Mouse (Mus musculus) forebrain, embryonic 11.5 days (tissue): Measurements from ENCODE around the gene Pbld1. TPM values are rescaled to one million over a fixed set of nuclear protein-coding genes. Genes with fewer than 3 reads are reported as not detected.

Source experiments
- ATAC-seq: fragments of 200-750 bp; cut with Nextera tagmentation; replicated peaks from 2 replicates; pipeline ENCODE4 v1.8.0; 2017; ENCODE audit warnings: moderate TSS enrichment; ENCODE audit not compliant: low FRiP score
- DNase-seq: peaks from one replicate; pipeline ENCODE4 v3.0.0-alpha.2; 2017; ENCODE audit warnings: low spot score
- H3K27ac ChIP-seq: fragments of 300-500 bp; sonication (generic); 2 replicates; pipeline ENCODE4 v1.5.1; 2014; ENCODE audit warnings: low read depth, low read length
- H3K27me3 ChIP-seq: fragments of 300-500 bp; sonication (generic); 2 replicates; pipeline ENCODE4 v1.6.1; 2014; ENCODE audit warnings: mild to moderate bottlenecking, low read length, mixed read lengths; ENCODE audit not compliant: control insufficient read depth, insufficient read depth
- H3K36me3 ChIP-seq: fragments of 300-500 bp; sonication (generic); 2 replicates; pipeline ENCODE4 v1.6.1; 2014; ENCODE audit warnings: mild to moderate bottlenecking, low read length, moderate library complexity, mixed read lengths; ENCODE audit not compliant: control insufficient read depth, insufficient read depth
- H3K4me1 ChIP-seq: fragments of 300-500 bp; sonication (generic); replicated peaks from 2 replicates; pipeline ENCODE4 v1.6.1; 2014; ENCODE audit warnings: low read length, mixed read lengths; ENCODE audit not compliant: control insufficient read depth, insufficient read depth
- H3K4me2 ChIP-seq: fragments of 300-500 bp; sonication (generic); 2 replicates; pipeline ENCODE4 v1.6.1; 2014; ENCODE audit warnings: low read depth, mild to moderate bottlenecking, low read length, moderate library complexity, mixed read lengths; ENCODE audit not compliant: severe bottlenecking
- H3K4me3 ChIP-seq: fragments of 300-500 bp; sonication (generic); 2 replicates; pipeline ENCODE4 v1.5.1; 2014; ENCODE audit warnings: low read depth, low read length
- H3K9ac ChIP-seq: fragments of 300-500 bp; sonication (generic); 2 replicates; pipeline ENCODE4 v1.6.1; 2014; ENCODE audit warnings: low read length
- H3K9me3 ChIP-seq: fragments of 300-500 bp; sonication (generic); 2 replicates; pipeline ENCODE4 v1.6.1; 2016; ENCODE audit warnings: low read length, mixed read lengths; ENCODE audit not compliant: control insufficient read depth
- WGBS: fragments of 180-500 bp; shearing (Covaris S2); extraction: QIAGEN DNeasy Blood & Tissue Kit; methylation state at CpG from one replicate; pipeline ENCODE4 v1.1.7; 2014; 5-methylcytosine and 5-hydroxymethylcytosine counted together
- polyA plus RNA-seq: library from polyadenylated mRNA; unstranded; fragments of >200 nt; fragmentation: Nextera tagmentation; extraction: Ambion mirVana; gene quantifications from 2 replicates; pipeline ENCODE4 v1.2.1, GENCODE M21; 2014

Pbld1 gene
- polyA plus RNA-seq, 1 experiment from 2014 or later = 1.6 TPM

DNA sequence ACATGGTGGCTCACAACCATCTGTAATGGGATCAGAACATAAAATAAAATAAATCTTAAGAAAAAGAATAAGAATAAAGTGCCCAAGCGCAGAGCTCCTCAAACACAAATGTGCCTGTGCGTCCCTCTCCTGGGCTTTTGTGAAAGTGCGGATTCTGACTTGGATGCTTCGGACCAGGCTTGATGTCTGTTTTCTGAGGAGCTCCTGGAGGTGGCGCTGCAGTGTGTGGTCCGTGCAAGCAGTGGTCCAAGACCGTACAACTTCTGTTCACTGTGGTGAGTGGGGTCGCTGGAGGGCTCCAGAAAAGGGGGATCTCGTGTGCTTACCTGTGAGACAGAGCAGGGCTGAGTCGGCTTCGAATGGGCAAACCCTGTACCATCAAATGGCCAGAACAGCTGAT is 65.4 kb downstream of the Pbld1 start:
- H3K27me3 ChIP-seq = no peaks in the 10 kb centered on the region

DNA sequence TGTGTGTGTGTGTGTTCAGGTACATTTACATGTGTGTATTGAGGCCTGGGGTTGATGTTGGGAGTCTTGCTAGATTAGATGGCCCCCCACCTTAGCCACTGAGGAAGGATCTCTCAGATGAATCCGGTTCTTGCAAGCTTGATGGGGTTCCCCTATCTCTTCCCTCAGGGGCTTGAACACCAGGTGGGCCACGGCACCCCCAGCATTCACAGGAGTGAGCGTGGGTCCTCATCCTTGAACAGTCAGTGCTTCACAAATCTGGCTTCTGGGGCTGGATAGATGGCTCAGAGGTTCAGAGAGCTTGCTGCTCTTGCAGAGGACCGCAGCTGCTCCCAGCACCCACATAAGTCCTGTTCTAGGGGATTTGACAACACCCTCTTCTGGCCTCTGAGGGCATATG is 66.2 kb downstream of the Pbld1 start:
- Histone ChIP-seq H3K27me3 (no peaks in the 10 kb centered on the region), H3K4me2 (no peak overlapping the region)
- ATAC-seq = no peak

More for the DNA sequence above, 65.4 kb downstream of the Pbld1 start:
- Histone ChIP-seq H3K9me3 (no peaks in the 10 kb centered on the region), H3K36me3 (no peaks in the 10 kb centered on the region), H3K4me2 (no peak overlapping the region), H3K9ac (no peak overlapping the region), H3K4me3 (no peak overlapping the region), H3K4me1 (no peaks in the 10 kb centered on the region), H3K27ac (no peak overlapping the region)
- 30% methylated on average over 11 of the region's 11 CpGs for WGBS
- ATAC-seq (no peak), DNase-seq (peak; percentile 66)

DNA sequence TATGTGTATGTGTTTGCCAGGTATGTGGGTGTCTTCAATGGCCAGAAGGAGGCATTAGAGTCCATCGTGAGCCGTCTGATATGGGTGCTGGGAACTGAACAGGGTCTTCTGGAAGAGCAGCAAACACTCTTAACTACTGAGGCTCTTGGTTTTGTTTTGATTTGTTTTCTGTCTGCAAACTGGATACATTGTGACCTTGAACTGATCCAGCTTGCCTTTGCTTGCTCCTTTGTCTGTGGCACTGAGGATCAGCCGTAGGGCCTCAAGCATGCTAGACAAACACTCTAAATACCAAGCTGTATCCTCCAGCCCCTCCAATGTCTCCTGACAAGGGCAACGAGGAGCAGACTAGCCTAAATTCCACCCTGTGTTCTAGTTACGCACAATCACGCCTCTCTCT is 67.2 kb downstream of the Pbld1 start:
- no peaks in the 10 kb centered on the region for H3K4me1 ChIP-seq
- no peak overlapping the region for H3K4me2 ChIP-seq
- DNase-seq = no peak
- no peaks in the 10 kb centered on the region for H3K36me3 ChIP-seq
- H3K27ac ChIP-seq = no peak overlapping the region
- no peaks in the 10 kb centered on the region for H3K9me3 ChIP-seq
- no peak overlapping the region for H3K9ac ChIP-seq
- H3K27me3 ChIP-seq = no peaks in the 10 kb centered on the region
- ATAC-seq = no peak
- H3K4me3 ChIP-seq = no peak overlapping the region
- WGBS = 91% methylated on average over 6 of the region's 6 CpGs

More for the DNA sequence above, 66.2 kb downstream of the Pbld1 start:
- H3K4me1 ChIP-seq = no peaks in the 10 kb centered on the region
- no peak overlapping the region for H3K27ac ChIP-seq
- 86% methylated on average over 4 of the region's 4 CpGs for WGBS
- H3K36me3 ChIP-seq = no peaks in the 10 kb centered on the region
- no peak overlapping the region for H3K9ac ChIP-seq
- no peak overlapping the region for H3K4me3 ChIP-seq
- no peaks in the 10 kb centered on the region for H3K9me3 ChIP-seq
- DNase-seq = no peak

Other genes starting within 250 kb of the Pbld1 start
- gene Tet1, start 151.2 kb upstream of the Pbld1 start, polyA plus RNA-seq = 37.8 and 39.7 TPM in 2 replicates
- 12.6 TPM in 2 replicates for gene Slc25a16, start 139.5 kb upstream of the Pbld1 start, polyA plus RNA-seq
- 31.6 and 33.1 TPM in 2 replicates for gene Dna2, start 113.1 kb upstream of the Pbld1 start, polyA plus RNA-seq
- 22.7 and 27.1 TPM in 2 replicates for gene Rufy2, start 79.9 kb upstream of the Pbld1 start, polyA plus RNA-seq
- 161 and 170 TPM in 2 replicates for gene Hnrnph3, start 35.9 kb upstream of the Pbld1 start, polyA plus RNA-seq
- 0.88 and 0.89 TPM in 2 replicates for gene Pbld2, start 35.8 kb upstream of the Pbld1 start, polyA plus RNA-seq
- gene Atoh7, start 39.5 kb downstream of the Pbld1 start, polyA plus RNA-seq = 1.1 TPM in 2 replicates
- not detected in 2 replicates for gene Mypn, start 143.8 kb downstream of the Pbld1 start, polyA plus RNA-seq
- 51.0 and 55.3 TPM in 2 replicates for gene Herc4, start 183.6 kb downstream of the Pbld1 start, polyA plus RNA-seq